Mouse (Mus musculus) lung, adult 18-20 months (tissue): Measurements from ENCODE around the gene Cmtm8.
A peak's percentile ranks its signal among the peaks of the same experiment; 100 is the strongest.

Experiments used
- DNase-seq, 2 experiments: peaks; one replicate each; pipeline ENCODE4 v3.0.0; 2022; ENCODE audit warnings: mixed read lengths in 2 of 2

Cmtm8 gene

GRCm38 (mm10) chr9:114844017-114844662, at the start of gene Cmtm8:
Gene Cmtm8 (minus strand): TSS chr9:114844156.
- DNase-seq: peak; percentile 92 to 94

GRCm38 (mm10) chr9:114892974-114893373, 49.0 kb upstream of the Cmtm8 start:
- DNase-seq: no peak

GRCm38 (mm10) chr9:114890377-114890776, 46.4 kb upstream of the Cmtm8 start:
- no peak for DNase-seq

- DNase-seq: no peak
Observed at GRCm38 (mm10) chr9:114888856-114889407, 45.0 kb upstream of the Cmtm8 start.

GRCm38 (mm10) chr9:114887699-114888098, 43.7 kb upstream of the Cmtm8 start:
- DNase-seq: peak; percentile 18 to 52

- DNase-seq: peak; percentile 56 to 71
Observed at GRCm38 (mm10) chr9:114885991-114886662, 42.2 kb upstream of the Cmtm8 start.

GRCm38 (mm10) chr9:114885564-114885963, 41.6 kb upstream of the Cmtm8 start:
- no peak for DNase-seq

- no peak for DNase-seq
Observed at GRCm38 (mm10) chr9:114881977-114882376, 38.0 kb upstream of the Cmtm8 start.

- no peak for DNase-seq
Observed at GRCm38 (mm10) chr9:114855327-114855726, 11.4 kb upstream of the Cmtm8 start.

GRCm38 (mm10) chr9:114854686-114855085, 10.7 kb upstream of the Cmtm8 start:
- DNase-seq: no peak

GRCm38 (mm10) chr9:114853336-114853735, 9.4 kb upstream of the Cmtm8 start:
- DNase-seq: peak; percentile 32 to 49

- peak; percentile 53 to 67 for DNase-seq
Observed at GRCm38 (mm10) chr9:114851419-114852190, 7.6 kb upstream of the Cmtm8 start.

- DNase-seq: peak; percentile 72 to 83
Observed at GRCm38 (mm10) chr9:114843634-114844016, 331 bp downstream of the Cmtm8 start.

GRCm38 (mm10) chr9:114842886-114843285, 1.1 kb downstream of the Cmtm8 start:
- DNase-seq: peak; percentile 53 to 71

- DNase-seq: peak; percentile 74 to 83
Observed at GRCm38 (mm10) chr9:114842269-114842668, 1.7 kb downstream of the Cmtm8 start.

- DNase-seq: peak; percentile 59 to 83
Observed at GRCm38 (mm10) chr9:114838870-114839269, 5.1 kb downstream of the Cmtm8 start.

GRCm38 (mm10) chr9:114831527-114831926, 12.4 kb downstream of the Cmtm8 start:
- no peak for DNase-seq

GRCm38 (mm10) chr9:114830351-114830750, 13.6 kb downstream of the Cmtm8 start:
- DNase-seq: no peak

- DNase-seq: peak in 1 of 2 experiments; percentile 16
Observed at GRCm38 (mm10) chr9:114829669-114830068, 14.3 kb downstream of the Cmtm8 start.

GRCm38 (mm10) chr9:114828377-114828776, 15.6 kb downstream of the Cmtm8 start:
- DNase-seq: no peak

GRCm38 (mm10) chr9:114827242-114827852, 16.6 kb downstream of the Cmtm8 start:
- no peak for DNase-seq

GRCm38 (mm10) chr9:114824166-114824565, 19.8 kb downstream of the Cmtm8 start:
- no peak for DNase-seq
